Mouse (Mus musculus) layer of hippocampus, adult 8-10 months (tissue): ENCODE measurements around the gene Ifi35. TPM values are rescaled to one million over a fixed set of nuclear protein-coding genes. Genes with fewer than 3 reads are reported as not detected.
A peak's percentile ranks its signal among the peaks of the same experiment; 100 is the strongest.
"Not testable (repeated sequence)": the region's sequence is repeated elsewhere in the genome, so short reads cannot be mapped to it uniquely, and the experiment has no call there.

Experiments
- DNase-seq, 2 experiments: peaks; one replicate each; pipeline ENCODE4 v3.0.0; 2022; ENCODE audit warnings: low spot score in 2 of 2
- total RNA-seq, 4 experiments: library from RNA; stranded (reverse); gene quantifications; 2 replicates each; pipeline ENCODE4 v1.2.4; 2022

Ifi35 gene
- 1 to 10 TPM; 2.2 to 7.6 (median 3.5) TPM for total RNA-seq

GRCm38 (mm10) chr11:101448274-101448746, at the start of gene Ifi35:
Gene Ifi35, plus strand, starts transcription at chr11:101448407.
- no peak for DNase-seq

- DNase-seq, result no peak
Measured at GRCm38 (mm10) chr11:101415306-101415705, 32.9 kb upstream of the Ifi35 start.

- DNase-seq, result no peak
Measured at GRCm38 (mm10) chr11:101416433-101417100, 31.6 kb upstream of the Ifi35 start.

- peak; percentile 74 to 88 for DNase-seq
Measured at GRCm38 (mm10) chr11:101417101-101417855, 30.9 kb upstream of the Ifi35 start, which contains the start of gene Aarsd1. Gene Aarsd1, minus strand, starts transcription at chr11:101417615.

- no peak for DNase-seq
Measured at GRCm38 (mm10) chr11:101418991-101419390, 29.2 kb upstream of the Ifi35 start.

GRCm38 (mm10) chr11:101419610-101420009, 28.6 kb upstream of the Ifi35 start:
- no peak for DNase-seq

- DNase-seq, result no peak
Measured at GRCm38 (mm10) chr11:101420148-101420547, 28.1 kb upstream of the Ifi35 start.

- DNase-seq, result no peak
Measured at GRCm38 (mm10) chr11:101424105-101424851, 23.9 kb upstream of the Ifi35 start, which contains the start of gene Gm27029. Gene Gm27029, minus strand, starts transcription at chr11:101424796.

GRCm38 (mm10) chr11:101424925-101425813, 23.0 kb upstream of the Ifi35 start, which contains the start of the genes Rundc1 and Ptges3l:
Gene Rundc1, plus strand, starts transcription at chr11:101425085.
Gene Ptges3l, minus strand, starts transcription at chr11:101425333.
- peak; percentile 95 to 96 for DNase-seq

GRCm38 (mm10) chr11:101426165-101426564, 22.0 kb upstream of the Ifi35 start:
- no peak for DNase-seq

- DNase-seq, result no peak
Measured at GRCm38 (mm10) chr11:101431327-101431726, 16.9 kb upstream of the Ifi35 start.

- no peak for DNase-seq
Measured at GRCm38 (mm10) chr11:101433396-101433795, 14.8 kb upstream of the Ifi35 start.

- DNase-seq, result no peak
Measured at GRCm38 (mm10) chr11:101435831-101436230, 12.4 kb upstream of the Ifi35 start.

GRCm38 (mm10) chr11:101436916-101437315, 11.3 kb upstream of the Ifi35 start:
- no peak for DNase-seq

GRCm38 (mm10) chr11:101438006-101438405, 10.2 kb upstream of the Ifi35 start:
- DNase-seq, result not testable (repeated sequence)

- DNase-seq, result not testable (repeated sequence)
Measured at GRCm38 (mm10) chr11:101441450-101442126, 6.6 kb upstream of the Ifi35 start.

- peak; percentile 98 for DNase-seq
Measured at GRCm38 (mm10) chr11:101442127-101442693, 6.0 kb upstream of the Ifi35 start, which contains the start of gene Rpl27. Gene Rpl27, plus strand, starts transcription at chr11:101442298.

- no peak for DNase-seq
Measured at GRCm38 (mm10) chr11:101442760-101443159, 5.4 kb upstream of the Ifi35 start.

- no peak for DNase-seq
Measured at GRCm38 (mm10) chr11:101446319-101446718, 1.9 kb upstream of the Ifi35 start.
